Mouse (Mus musculus) lung, embryonic 15.5 days (tissue): ENCODE measurements at regions not wholly inside any gene's neighbourhood (a gene's known extent, or its start where the extent isn't known, plus 50 kb on each side); places are given as distances from the start of the nearest gene placed in this dataset.

Experiments
- ATAC-seq: fragments of 200-750 bp; cut with Nextera tagmentation; 2 replicates; pipeline ENCODE4 v1.8.0; 2017; ENCODE audit warnings: moderate number of reproducible peaks, borderline replicate concordance; ENCODE audit not compliant: low FRiP score, low TSS enrichment; ENCODE audit errors: extremely low read depth
- H3K27ac ChIP-seq: fragments of 300-500 bp; sonication (generic); 2 replicates; pipeline ENCODE4 v1.5.1; 2015; ENCODE audit warnings: moderate library complexity, mild to moderate bottlenecking, inconsistent platforms
- H3K27me3 ChIP-seq: fragments of 300-500 bp; sonication (generic); 2 replicates; pipeline ENCODE4 v1.6.1; 2015; ENCODE audit warnings: inconsistent platforms
- H3K36me3 ChIP-seq: fragments of 300-500 bp; sonication (generic); 2 replicates; pipeline ENCODE4 v1.6.1; 2015; ENCODE audit warnings: inconsistent platforms
- H3K4me1 ChIP-seq: fragments of 300-500 bp; sonication (generic); 2 replicates; pipeline ENCODE4 v1.6.1; 2015; ENCODE audit warnings: inconsistent platforms
- H3K4me2 ChIP-seq: fragments of 300-500 bp; sonication (generic); 2 replicates; pipeline ENCODE4 v1.6.1; 2015; ENCODE audit warnings: inconsistent platforms, mild to moderate bottlenecking, moderate library complexity
- H3K4me3 ChIP-seq: fragments of 300-500 bp; sonication (generic); 2 replicates; pipeline ENCODE4 v1.5.1; 2015; ENCODE audit warnings: mild to moderate bottlenecking, inconsistent platforms
- H3K9ac ChIP-seq: fragments of 300-500 bp; sonication (generic); 2 replicates; pipeline ENCODE4 v1.6.1; 2015; ENCODE audit warnings: inconsistent platforms
- H3K9me3 ChIP-seq: fragments of 300-500 bp; sonication (generic); 2 replicates; pipeline ENCODE4 v1.6.1; 2016; ENCODE audit warnings: inconsistent platforms
- WGBS: fragments of 180-500 bp; shearing (Covaris S2); methylation state at CpG from one replicate; pipeline ENCODE4 v1.1.7; 2015; 5-methylcytosine and 5-hydroxymethylcytosine counted together

GRCm38 (mm10) chr2:169274101-169274500 is 313.4 kb downstream of the Gm11011 start:
- Histone ChIP-seq H3K9ac (no peak overlapping the region), H3K9me3 (no peaks in the 10 kb centered on the region), H3K4me1 (no peaks in the 10 kb centered on the region), H3K36me3 (no peaks in the 10 kb centered on the region), H3K27ac (no peak overlapping the region), H3K4me3 (no peak overlapping the region), H3K4me2 (no peak overlapping the region), H3K27me3 (no peaks in the 10 kb centered on the region)
- 47% methylated on average over 1 of the region's 1 CpGs for WGBS
- ATAC-seq = no peak

- H3K4me2 ChIP-seq = no peak overlapping the region
- no peak for ATAC-seq
- H3K36me3 ChIP-seq = no peaks in the 10 kb centered on the region
- no peaks in the 10 kb centered on the region for H3K9me3 ChIP-seq
- no peaks in the 10 kb centered on the region for H3K27me3 ChIP-seq
- H3K4me3 ChIP-seq = no peak overlapping the region
- no peak overlapping the region for H3K9ac ChIP-seq
- H3K4me1 ChIP-seq = no peaks in the 10 kb centered on the region
- 44% methylated on average over 6 of the region's 6 CpGs for WGBS
- no peak overlapping the region for H3K27ac ChIP-seq
Observed at GRCm38 (mm10) chr2:169272622-169273021, 314.9 kb downstream of the Gm11011 start.

GRCm38 (mm10) chr2:169272018-169272417 is 315.5 kb downstream of the Gm11011 start:
- H3K36me3 ChIP-seq = no peaks in the 10 kb centered on the region
- no peaks in the 10 kb centered on the region for H3K4me1 ChIP-seq
- H3K27ac ChIP-seq = no peak overlapping the region
- ATAC-seq = no peak
- H3K27me3 ChIP-seq = no peaks in the 10 kb centered on the region
- H3K4me3 ChIP-seq = no peak overlapping the region
- H3K9me3 ChIP-seq = no peaks in the 10 kb centered on the region
- H3K9ac ChIP-seq = no peak overlapping the region
- H3K4me2 ChIP-seq = no peak overlapping the region
- 19% methylated on average over 4 of the region's 4 CpGs for WGBS

GRCm38 (mm10) chr2:169260636-169261035 is 305.2 kb upstream of the Zfp64 start:
- no peak for ATAC-seq
- 79% methylated on average over 4 of the region's 4 CpGs for WGBS

GRCm38 (mm10) chr2:169244572-169244971 is 289.2 kb upstream of the Zfp64 start:
- H3K4me1 ChIP-seq = no peaks in the 10 kb centered on the region
- H3K36me3 ChIP-seq = no peaks in the 10 kb centered on the region
- H3K27me3 ChIP-seq = no peaks in the 10 kb centered on the region
- no peak overlapping the region for H3K4me3 ChIP-seq
- no peaks in the 10 kb centered on the region for H3K9me3 ChIP-seq
- no peak overlapping the region for H3K4me2 ChIP-seq
- H3K9ac ChIP-seq = no peak overlapping the region
- peak; percentile 81; the same call in 1 of the 2 replicates for ATAC-seq
- 0 out of 2 replicates have a peak overlapping the region, but pooled peaks have one; percentile 4 for H3K27ac ChIP-seq

More at GRCm38 (mm10) chr2:169260636-169261035, 305.2 kb upstream of the Zfp64 start:
- no peaks in the 10 kb centered on the region for H3K27me3 ChIP-seq
- no peak overlapping the region for H3K4me2 ChIP-seq
- no peak overlapping the region for H3K27ac ChIP-seq
- no peak overlapping the region for H3K4me3 ChIP-seq
- no peaks in the 10 kb centered on the region for H3K36me3 ChIP-seq
- no peaks in the 10 kb centered on the region for H3K4me1 ChIP-seq
- H3K9me3 ChIP-seq = no peaks in the 10 kb centered on the region
- H3K9ac ChIP-seq = no peak overlapping the region

GRCm38 (mm10) chr2:169243981-169244380 is 288.6 kb upstream of the Zfp64 start:
- Histone ChIP-seq H3K4me1 (no peaks in the 10 kb centered on the region), H3K36me3 (no peaks in the 10 kb centered on the region), H3K27me3 (no peaks in the 10 kb centered on the region), H3K27ac (no peak overlapping the region), H3K9ac (no peak overlapping the region), H3K4me3 (no peak overlapping the region), H3K4me2 (no peak overlapping the region), H3K9me3 (no peaks in the 10 kb centered on the region)
- WGBS = 79% methylated on average over 9 of the region's 9 CpGs
- ATAC-seq = no peak

- Histone ChIP-seq H3K27me3 (no peaks in the 10 kb centered on the region), H3K4me1 (peaks cover 13% of the 10 kb centered on the region), H3K4me2 (no peak overlapping the region), H3K36me3 (no peaks in the 10 kb centered on the region), H3K9me3 (no peaks in the 10 kb centered on the region), H3K9ac (no peak overlapping the region), H3K4me3 (no peak overlapping the region), H3K27ac (no peak overlapping the region)
- no peak for ATAC-seq
- WGBS = 87% methylated on average over 4 of the region's 4 CpGs
Observed at GRCm38 (mm10) chr2:169237856-169238255, 282.5 kb upstream of the Zfp64 start.

- 81% methylated on average over 9 of the region's 9 CpGs for WGBS
- H3K36me3 ChIP-seq = no peaks in the 10 kb centered on the region
- no peaks in the 10 kb centered on the region for H3K9me3 ChIP-seq
- no peak overlapping the region for H3K4me2 ChIP-seq
- ATAC-seq = no peak
- no peaks in the 10 kb centered on the region for H3K27me3 ChIP-seq
- peaks cover 13% of the 10 kb centered on the region for H3K4me1 ChIP-seq
- H3K4me3 ChIP-seq = no peak overlapping the region
- H3K9ac ChIP-seq = no peak overlapping the region
- H3K27ac ChIP-seq = no peak overlapping the region
Observed at GRCm38 (mm10) chr2:169237321-169237720, 281.9 kb upstream of the Zfp64 start.

GRCm38 (mm10) chr2:169234368-169235070 is 279.1 kb upstream of the Zfp64 start:
- H3K27ac ChIP-seq = peak overlapping the region; percentile 53
- no peaks in the 10 kb centered on the region for H3K9me3 ChIP-seq
- no peak overlapping the region for H3K4me2 ChIP-seq
- H3K36me3 ChIP-seq = no peaks in the 10 kb centered on the region
- peaks cover 13% of the 10 kb centered on the region for H3K4me1 ChIP-seq
- H3K27me3 ChIP-seq = no peaks in the 10 kb centered on the region
- 39% methylated on average over 11 of the region's 11 CpGs for WGBS
- no peak overlapping the region for H3K4me3 ChIP-seq
- ATAC-seq = peak; percentile 88
- H3K9ac ChIP-seq = no peak overlapping the region

GRCm38 (mm10) chr2:169233151-169234123 is 278.1 kb upstream of the Zfp64 start:
- ATAC-seq = peak; percentile 51
- H3K4me1 ChIP-seq = peaks cover 13% of the 10 kb centered on the region
- no peak overlapping the region for H3K4me3 ChIP-seq
- H3K36me3 ChIP-seq = no peaks in the 10 kb centered on the region
- H3K4me2 ChIP-seq = no peak overlapping the region
- H3K9me3 ChIP-seq = no peaks in the 10 kb centered on the region
- H3K27ac ChIP-seq = peak overlapping the region; percentile 53
- H3K27me3 ChIP-seq = no peaks in the 10 kb centered on the region
- H3K9ac ChIP-seq = no peak overlapping the region
- WGBS = 56% methylated on average over 14 of the region's 14 CpGs

GRCm38 (mm10) chr2:169222264-169222663 is 266.9 kb upstream of the Zfp64 start:
- Histone ChIP-seq H3K9me3 (no peaks in the 10 kb centered on the region), H3K27me3 (no peaks in the 10 kb centered on the region), H3K36me3 (no peaks in the 10 kb centered on the region), H3K4me2 (no peak overlapping the region), H3K4me3 (no peak overlapping the region), H3K4me1 (no peaks in the 10 kb centered on the region), H3K9ac (no peak overlapping the region), H3K27ac (no peak overlapping the region)
- 65% methylated on average over 8 of the region's 8 CpGs for WGBS
- no peak for ATAC-seq

GRCm38 (mm10) chr2:169221141-169221540 is 265.8 kb upstream of the Zfp64 start:
- H3K36me3 ChIP-seq = no peaks in the 10 kb centered on the region
- no peak for ATAC-seq
- no peak overlapping the region for H3K27ac ChIP-seq
- H3K4me3 ChIP-seq = no peak overlapping the region
- no peak overlapping the region for H3K9ac ChIP-seq
- WGBS = 70% methylated on average over 7 of the region's 7 CpGs
- no peaks in the 10 kb centered on the region for H3K27me3 ChIP-seq
- no peak overlapping the region for H3K4me2 ChIP-seq
- H3K9me3 ChIP-seq = no peaks in the 10 kb centered on the region
- H3K4me1 ChIP-seq = no peaks in the 10 kb centered on the region
